Mouse (Mus musculus): ENCODE results near the gene Pcx. TPM values are rescaled to one million over a fixed set of nuclear protein-coding genes. Genes with fewer than 3 reads are reported as not detected.

The Pcx gene
- polyA plus RNA-seq, 1 experiment = 41.9 TPM

DNA sequence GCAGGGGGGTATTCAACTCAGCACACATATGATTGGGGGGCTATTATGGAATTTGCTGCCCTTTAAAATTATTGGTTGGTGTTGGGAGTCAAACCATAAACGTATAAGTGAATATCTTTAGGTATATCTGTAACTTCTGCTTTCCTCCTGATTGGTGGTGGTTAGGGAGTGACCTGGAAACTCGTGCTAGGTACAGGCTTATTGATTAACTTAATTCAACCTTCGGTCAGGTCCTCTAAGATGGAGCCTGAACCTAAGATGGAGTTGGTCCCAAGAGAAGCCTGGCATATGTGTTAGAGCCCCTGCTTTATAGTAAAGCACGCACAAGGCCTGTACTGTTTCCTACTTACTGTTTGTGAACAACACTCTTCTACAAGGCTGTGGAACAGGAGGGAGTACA lies 34.8 kb downstream of the Pcx start:
- Histone ChIP-seq H3K36me3 (ENCODE audit: control insufficient read depth, insufficient read depth, low read length) (no peaks in the 10 kb centered on the region), H3K4me1 (replicated peaks; ENCODE audit: control insufficient read depth, insufficient read depth, low read length) (no peaks in the 10 kb centered on the region), H3K27me3 (ENCODE audit: control insufficient read depth, insufficient read depth, low read length) (no peaks in the 10 kb centered on the region), H3K4me3 (ENCODE audit: control insufficient read depth, insufficient read depth, low read length) (no peak overlapping the region), H3K27ac (ENCODE audit: control insufficient read depth, insufficient read depth, low read length) (no peak overlapping the region)
- no peak for DNase-seq
- TF ChIP-seq POLR2A (IDR thresholded peaks at IDR 0.05; ENCODE audit: control insufficient read depth, extremely low read depth, insufficient read depth, low read length, poor library complexity) (no peak), CTCF (IDR thresholded peaks at IDR 0.05; ENCODE audit: borderline replicate concordance, control insufficient read depth, extremely low read depth, insufficient read depth, low read length, poor library complexity) (no peak)
- WGBS = 82% methylated on average over 4 of the region's 4 CpGs

DNA sequence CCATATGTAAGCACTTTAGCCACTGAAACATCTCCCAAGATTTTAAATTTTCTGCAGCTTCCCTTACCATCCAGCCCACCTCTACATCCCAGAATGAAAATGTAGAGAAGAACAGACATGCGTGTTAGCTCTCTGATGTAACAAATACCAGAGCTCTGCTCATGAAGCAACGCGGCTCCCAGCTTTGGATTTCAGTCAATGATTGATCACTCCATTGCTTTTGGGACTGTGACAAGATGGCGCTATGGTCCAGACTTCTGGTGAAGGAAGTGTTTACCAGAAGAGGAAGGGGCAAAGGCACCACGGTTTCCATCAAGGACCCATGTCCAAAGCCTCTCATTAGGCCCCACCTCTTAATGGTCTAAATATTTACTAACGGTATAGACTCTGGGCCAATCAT lies 35.6 kb downstream of the Pcx start:
- no peaks in the 10 kb centered on the region for H3K4me1 ChIP-seq (replicated peaks; ENCODE audit: control insufficient read depth, insufficient read depth, low read length)
- WGBS = 94% methylated on average over 6 of the region's 6 CpGs
- no peaks in the 10 kb centered on the region for H3K36me3 ChIP-seq (ENCODE audit: control insufficient read depth, insufficient read depth, low read length)
- H3K27ac ChIP-seq (ENCODE audit: control insufficient read depth, insufficient read depth, low read length) = no peak overlapping the region
- TF ChIP-seq CTCF (IDR thresholded peaks at IDR 0.05; ENCODE audit: borderline replicate concordance, control insufficient read depth, extremely low read depth, insufficient read depth, low read length, poor library complexity) = no peak
- no peak for TF ChIP-seq POLR2A (IDR thresholded peaks at IDR 0.05; ENCODE audit: control insufficient read depth, extremely low read depth, insufficient read depth, low read length, poor library complexity)
- H3K27me3 ChIP-seq (ENCODE audit: control insufficient read depth, insufficient read depth, low read length) = no peaks in the 10 kb centered on the region
- DNase-seq = no peak
- no peak overlapping the region for H3K4me3 ChIP-seq (ENCODE audit: control insufficient read depth, insufficient read depth, low read length)

DNA sequence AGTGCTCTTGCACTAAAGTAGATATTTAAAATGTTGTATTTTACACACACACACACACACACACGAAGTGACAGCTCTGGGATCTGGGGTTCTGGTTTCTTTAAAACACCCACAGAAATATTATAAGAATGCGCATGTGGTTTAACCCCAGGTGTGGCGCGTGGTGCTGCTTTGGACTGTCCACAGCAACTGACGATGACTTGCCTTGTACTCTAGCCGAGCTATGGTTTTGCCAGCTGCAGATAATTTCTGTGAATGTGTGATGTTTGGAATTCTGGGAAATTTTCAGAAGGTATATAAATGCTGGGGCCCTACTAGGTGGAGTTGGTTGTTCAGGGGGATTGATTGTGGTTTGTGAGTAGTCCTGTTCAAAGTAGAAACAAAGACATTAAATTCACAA lies 37.5 kb downstream of the Pcx start:
- Histone ChIP-seq H3K4me1 (replicated peaks; ENCODE audit: control insufficient read depth, insufficient read depth, low read length) (no peaks in the 10 kb centered on the region), H3K27me3 (ENCODE audit: control insufficient read depth, insufficient read depth, low read length) (no peaks in the 10 kb centered on the region), H3K4me3 (ENCODE audit: control insufficient read depth, insufficient read depth, low read length) (no peak overlapping the region), H3K27ac (ENCODE audit: control insufficient read depth, insufficient read depth, low read length) (no peak overlapping the region), H3K36me3 (ENCODE audit: control insufficient read depth, insufficient read depth, low read length) (no peaks in the 10 kb centered on the region)
- 74% methylated on average over 6 of the region's 6 CpGs for WGBS
- TF ChIP-seq CTCF (IDR thresholded peaks at IDR 0.05; ENCODE audit: borderline replicate concordance, control insufficient read depth, extremely low read depth, insufficient read depth, low read length, poor library complexity) (no peak), POLR2A (IDR thresholded peaks at IDR 0.05; ENCODE audit: control insufficient read depth, extremely low read depth, insufficient read depth, low read length, poor library complexity) (no peak)
- no peak for DNase-seq

DNA sequence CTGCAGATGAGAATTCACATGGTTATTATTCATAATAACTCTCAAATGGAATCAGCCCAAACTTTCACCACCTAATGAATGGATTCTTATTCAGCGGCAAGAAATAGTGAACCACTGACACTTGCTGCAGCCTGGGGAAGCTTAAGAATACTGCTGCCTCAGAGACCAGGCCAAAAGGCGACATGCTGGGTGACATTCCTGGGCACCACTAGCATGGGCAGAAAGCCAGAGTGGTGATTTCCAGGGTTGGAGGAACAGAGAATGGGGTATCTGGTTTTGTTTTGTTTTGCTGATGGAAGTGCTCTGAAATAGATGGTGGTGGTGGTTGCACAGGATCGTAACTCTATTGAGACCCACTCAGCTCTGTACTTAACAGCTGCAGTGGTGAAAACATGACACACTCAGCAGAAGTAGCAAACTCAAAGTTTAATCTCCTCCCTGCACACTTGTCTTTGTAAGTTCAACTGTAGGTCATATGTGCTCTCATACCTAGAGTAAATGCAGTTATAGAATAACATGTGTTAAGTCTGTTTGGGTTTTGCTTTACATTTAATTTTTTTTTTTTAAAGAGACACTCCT lies 38.1 kb downstream of the Pcx start:
- DNase-seq = no peak
- TF ChIP-seq CTCF (IDR thresholded peaks at IDR 0.05; ENCODE audit: borderline replicate concordance, control insufficient read depth, extremely low read depth, insufficient read depth, low read length, poor library complexity) = no peak
- WGBS = 85% methylated on average over 3 of the region's 3 CpGs

DNA sequence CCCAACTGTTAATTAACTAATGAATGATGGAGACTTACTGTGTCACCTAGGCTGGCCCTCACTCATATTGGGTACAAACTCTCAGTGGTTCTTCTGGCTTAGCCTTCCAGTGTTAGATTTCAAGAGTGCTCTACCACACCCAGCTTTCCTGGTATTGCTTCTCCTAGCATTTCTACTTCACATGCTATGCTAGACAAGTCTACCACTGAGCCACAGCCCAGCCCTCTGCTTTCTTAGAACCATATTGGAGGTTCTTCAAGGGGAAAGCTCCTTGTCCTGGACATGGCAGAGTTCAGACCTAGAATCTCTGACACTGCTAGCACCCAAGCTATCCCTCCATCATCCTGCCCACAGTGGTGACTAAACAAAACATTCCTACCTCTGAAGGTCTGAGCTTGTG lies 44.0 kb downstream of the Pcx start:
- no peak for DNase-seq
- Histone ChIP-seq H3K27ac (ENCODE audit: control insufficient read depth, insufficient read depth, low read length) (no peak overlapping the region), H3K27me3 (ENCODE audit: control insufficient read depth, insufficient read depth, low read length) (no peaks in the 10 kb centered on the region), H3K36me3 (ENCODE audit: control insufficient read depth, insufficient read depth, low read length) (no peaks in the 10 kb centered on the region), H3K4me1 (replicated peaks; ENCODE audit: control insufficient read depth, insufficient read depth, low read length) (no peaks in the 10 kb centered on the region), H3K4me3 (ENCODE audit: control insufficient read depth, insufficient read depth, low read length) (no peak overlapping the region)
- TF ChIP-seq POLR2A (IDR thresholded peaks at IDR 0.05; ENCODE audit: control insufficient read depth, extremely low read depth, insufficient read depth, low read length, poor library complexity) = no peak
- TF ChIP-seq CTCF (IDR thresholded peaks at IDR 0.05; ENCODE audit: borderline replicate concordance, control insufficient read depth, extremely low read depth, insufficient read depth, low read length, poor library complexity) = no peak

More for the DNA sequence above, 38.1 kb downstream of the Pcx start:
- Histone ChIP-seq H3K36me3 (ENCODE audit: control insufficient read depth, insufficient read depth, low read length) (no peaks in the 10 kb centered on the region), H3K27me3 (ENCODE audit: control insufficient read depth, insufficient read depth, low read length) (no peaks in the 10 kb centered on the region), H3K27ac (ENCODE audit: control insufficient read depth, insufficient read depth, low read length) (no peak overlapping the region), H3K4me1 (replicated peaks; ENCODE audit: control insufficient read depth, insufficient read depth, low read length) (no peaks in the 10 kb centered on the region), H3K4me3 (ENCODE audit: control insufficient read depth, insufficient read depth, low read length) (no peak overlapping the region)

DNA sequence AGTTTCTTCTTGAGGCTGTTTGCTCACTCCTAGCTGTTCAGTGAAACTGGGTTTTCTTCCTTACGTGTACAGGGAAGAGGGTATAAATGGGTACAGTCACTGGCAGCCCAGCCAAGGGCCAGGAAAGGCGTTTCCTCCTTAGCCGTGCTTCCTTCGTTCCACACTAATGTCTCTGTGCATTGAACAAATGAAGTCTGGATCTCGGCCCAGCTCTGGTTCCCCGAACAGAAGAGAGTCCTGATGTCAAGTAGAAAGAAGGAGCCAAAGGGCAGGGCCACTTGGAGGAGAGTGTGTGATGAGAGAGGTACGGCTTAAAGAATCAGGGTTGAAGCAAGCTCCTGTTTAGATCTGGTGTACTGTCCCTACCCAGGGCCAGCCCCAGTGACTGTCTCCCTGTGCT lies 44.8 kb downstream of the Pcx start:
- no peak for DNase-seq
- 81% methylated on average over 7 of the region's 7 CpGs for WGBS

DNA sequence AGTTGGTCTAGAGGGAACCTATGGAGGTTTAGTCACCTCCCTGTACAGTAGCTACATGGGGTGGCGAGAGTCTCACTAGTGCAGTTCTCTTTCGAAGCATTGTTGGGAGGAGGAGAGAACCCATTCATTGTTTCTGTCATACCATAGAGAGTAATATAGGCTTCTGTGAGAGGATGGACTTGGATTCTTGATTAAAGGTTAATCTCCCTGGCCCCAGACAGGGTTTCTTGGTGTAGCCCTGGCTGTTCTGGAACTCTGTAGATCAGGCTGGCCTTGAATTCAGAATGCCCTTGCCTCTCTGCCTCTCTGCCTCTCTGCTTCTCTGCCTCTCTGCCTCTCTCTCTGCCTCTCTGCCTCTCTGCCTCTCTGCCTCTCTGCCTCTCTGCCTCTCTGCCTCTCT lies 46.5 kb downstream of the Pcx start:
- TF ChIP-seq POLR2A (IDR thresholded peaks at IDR 0.05; ENCODE audit: control insufficient read depth, extremely low read depth, insufficient read depth, low read length, poor library complexity) (no peak), CTCF (IDR thresholded peaks at IDR 0.05; ENCODE audit: borderline replicate concordance, control insufficient read depth, extremely low read depth, insufficient read depth, low read length, poor library complexity) (no peak)
- no peak overlapping the region for H3K27ac ChIP-seq (ENCODE audit: control insufficient read depth, insufficient read depth, low read length)
- DNase-seq = no peak
- no peaks in the 10 kb centered on the region for H3K36me3 ChIP-seq (ENCODE audit: control insufficient read depth, insufficient read depth, low read length)
- 95% methylated on average over 2 of the region's 2 CpGs for WGBS
- H3K27me3 ChIP-seq (ENCODE audit: control insufficient read depth, insufficient read depth, low read length) = no peaks in the 10 kb centered on the region
- no peaks in the 10 kb centered on the region for H3K4me1 ChIP-seq (replicated peaks; ENCODE audit: control insufficient read depth, insufficient read depth, low read length)
- H3K4me3 ChIP-seq (ENCODE audit: control insufficient read depth, insufficient read depth, low read length) = no peak overlapping the region

More for the DNA sequence above, 44.8 kb downstream of the Pcx start:
- no peak for TF ChIP-seq CTCF (IDR thresholded peaks at IDR 0.05; ENCODE audit: borderline replicate concordance, control insufficient read depth, extremely low read depth, insufficient read depth, low read length, poor library complexity)
- no peak for TF ChIP-seq POLR2A (IDR thresholded peaks at IDR 0.05; ENCODE audit: control insufficient read depth, extremely low read depth, insufficient read depth, low read length, poor library complexity)
- Histone ChIP-seq H3K4me3 (ENCODE audit: control insufficient read depth, insufficient read depth, low read length) (no peak overlapping the region), H3K27me3 (ENCODE audit: control insufficient read depth, insufficient read depth, low read length) (no peaks in the 10 kb centered on the region), H3K4me1 (replicated peaks; ENCODE audit: control insufficient read depth, insufficient read depth, low read length) (no peaks in the 10 kb centered on the region), H3K27ac (ENCODE audit: control insufficient read depth, insufficient read depth, low read length) (no peak overlapping the region), H3K36me3 (ENCODE audit: control insufficient read depth, insufficient read depth, low read length) (no peaks in the 10 kb centered on the region)

Data from thymus, adult 2 months (tissue).